Mouse (Mus musculus): ENCODE measurements around the gene Pofut1. TPM values are rescaled to one million over a fixed set of nuclear protein-coding genes. Genes with fewer than 3 reads are reported as not detected.

Pofut1 gene
- 6.2 and 6.4 TPM in 2 replicates for polyA plus RNA-seq (2014; fragmentation: Nextera tagmentation; extraction: Ambion mirVana)

- ATAC-seq (ENCODE audit: low read depth) = peak; percentile 97
Observed at GRCm38 (mm10) chr2:153241250-153242014, at the start of gene Pofut1, which contains the start of gene Plagl2. Pofut1 (plus strand) TSS chr2:153241533. Plagl2 (minus strand) TSS chr2:153241426.

DNA sequence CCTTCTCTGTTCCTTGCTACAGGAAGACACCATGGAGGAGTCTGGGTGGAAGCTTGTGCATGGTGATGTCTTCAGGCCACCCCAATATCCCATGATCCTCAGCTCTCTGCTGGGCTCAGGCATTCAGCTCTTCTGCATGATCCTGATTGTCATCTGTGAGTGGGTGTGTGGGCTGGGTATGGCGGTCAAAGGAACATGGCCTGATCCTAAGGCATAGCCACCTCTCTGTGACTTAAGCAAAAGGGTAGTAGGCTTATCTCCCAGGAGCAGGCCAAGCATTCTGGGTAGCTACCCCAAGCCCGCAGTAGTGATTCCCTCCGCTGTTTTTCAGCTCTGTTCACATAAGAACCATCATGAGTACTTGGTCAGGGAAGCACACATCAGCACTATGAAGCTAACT lies 47.1 kb upstream of the Pofut1 start:
- Histone ChIP-seq H3K4me2 (ENCODE audit: low read depth, low read length) (no peak overlapping the region), H3K27me3 (ENCODE audit: control insufficient read depth, insufficient read depth, low read length) (no peaks in the 10 kb centered on the region), H3K9me3 (ENCODE audit: control insufficient read depth, low read length) (no peaks in the 10 kb centered on the region), H3K4me3 (ENCODE audit: low read depth, low read length) (no peak overlapping the region), H3K9ac (replicated peaks; ENCODE audit: low read depth, low read length) (no peak overlapping the region), H3K27ac (ENCODE audit: low read depth, low read length) (no peak overlapping the region), H3K4me1 (ENCODE audit: control insufficient read depth, insufficient read depth, low read length) (no peaks in the 10 kb centered on the region), H3K36me3 (ENCODE audit: control insufficient read depth, insufficient read depth, low read length) (peaks cover 72% of the 10 kb centered on the region)
- 99% methylated on average over 3 of the region's 3 CpGs for WGBS
- no peak for ATAC-seq (ENCODE audit: low read depth)

More at GRCm38 (mm10) chr2:153241250-153242014, at the start of gene Pofut1, which contains the start of gene Plagl2:
- H3K4me2 ChIP-seq (ENCODE audit: low read depth, low read length) = peak within 1 kb of the TSS; percentile 85
- no peaks in the 10 kb centered on the region for H3K36me3 ChIP-seq (ENCODE audit: control insufficient read depth, insufficient read depth, low read length)
- H3K4me1 ChIP-seq (ENCODE audit: control insufficient read depth, insufficient read depth, low read length) = peaks cover 37% of the 10 kb centered on the region
- no peaks in the 10 kb centered on the region for H3K9me3 ChIP-seq (ENCODE audit: control insufficient read depth, low read length)
- WGBS = under 1% methylated on average over 24 of the region's 72 CpGs
- H3K9ac ChIP-seq (replicated peaks; ENCODE audit: low read depth, low read length) = peak within 1 kb of the TSS; percentile 99
- peak within 1 kb of the TSS; percentile 98 for H3K4me3 ChIP-seq (ENCODE audit: low read depth, low read length)
- H3K27ac ChIP-seq (ENCODE audit: low read depth, low read length) = peak within 1 kb of the TSS; percentile 88
- H3K27me3 ChIP-seq (ENCODE audit: control insufficient read depth, insufficient read depth, low read length) = no peaks in the 10 kb centered on the region

GRCm38 (mm10) chr2:153198485-153198884 lies 42.8 kb upstream of the Pofut1 start:
- no peaks in the 10 kb centered on the region for H3K9me3 ChIP-seq (ENCODE audit: control insufficient read depth, low read length)
- no peak overlapping the region for H3K27ac ChIP-seq (ENCODE audit: low read depth, low read length)
- no peaks in the 10 kb centered on the region for H3K27me3 ChIP-seq (ENCODE audit: control insufficient read depth, insufficient read depth, low read length)
- ATAC-seq (ENCODE audit: low read depth) = no peak
- H3K4me2 ChIP-seq (ENCODE audit: low read depth, low read length) = no peak overlapping the region
- H3K4me1 ChIP-seq (ENCODE audit: control insufficient read depth, insufficient read depth, low read length) = no peaks in the 10 kb centered on the region
- H3K4me3 ChIP-seq (ENCODE audit: low read depth, low read length) = no peak overlapping the region
- 80% methylated on average over 5 of the region's 5 CpGs for WGBS
- no peak overlapping the region for H3K9ac ChIP-seq (replicated peaks; ENCODE audit: low read depth, low read length)
- peaks cover 52% of the 10 kb centered on the region for H3K36me3 ChIP-seq (ENCODE audit: control insufficient read depth, insufficient read depth, low read length)

DNA sequence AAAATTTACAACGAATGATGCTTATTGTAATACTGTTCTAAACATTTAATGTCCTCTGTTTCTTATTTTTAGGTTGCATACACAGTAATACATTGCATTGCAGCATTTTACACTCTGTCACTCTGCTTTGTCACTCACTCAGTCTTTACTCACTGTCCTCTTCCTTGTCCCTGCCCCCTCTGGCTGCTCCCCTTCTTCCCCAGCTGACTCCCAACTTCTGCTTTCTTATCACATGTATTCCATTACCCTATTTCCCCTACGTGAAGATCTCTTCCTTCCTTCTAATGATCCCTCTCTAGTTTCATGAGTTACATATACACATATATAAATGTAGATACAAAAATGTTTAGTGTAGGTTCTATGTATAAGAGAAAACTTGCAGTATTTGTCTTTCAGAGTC lies 42.2 kb upstream of the Pofut1 start:
- no peak overlapping the region for H3K27ac ChIP-seq (ENCODE audit: low read depth, low read length)
- peaks cover 55% of the 10 kb centered on the region for H3K36me3 ChIP-seq (ENCODE audit: control insufficient read depth, insufficient read depth, low read length)
- no peak overlapping the region for H3K4me3 ChIP-seq (ENCODE audit: low read depth, low read length)
- 89% methylated on average over 2 of the region's 2 CpGs for WGBS
- no peak for ATAC-seq (ENCODE audit: low read depth)
- no peaks in the 10 kb centered on the region for H3K27me3 ChIP-seq (ENCODE audit: control insufficient read depth, insufficient read depth, low read length)
- no peak overlapping the region for H3K9ac ChIP-seq (replicated peaks; ENCODE audit: low read depth, low read length)
- H3K4me1 ChIP-seq (ENCODE audit: control insufficient read depth, insufficient read depth, low read length) = no peaks in the 10 kb centered on the region
- no peaks in the 10 kb centered on the region for H3K9me3 ChIP-seq (ENCODE audit: control insufficient read depth, low read length)
- no peak overlapping the region for H3K4me2 ChIP-seq (ENCODE audit: low read depth, low read length)

DNA sequence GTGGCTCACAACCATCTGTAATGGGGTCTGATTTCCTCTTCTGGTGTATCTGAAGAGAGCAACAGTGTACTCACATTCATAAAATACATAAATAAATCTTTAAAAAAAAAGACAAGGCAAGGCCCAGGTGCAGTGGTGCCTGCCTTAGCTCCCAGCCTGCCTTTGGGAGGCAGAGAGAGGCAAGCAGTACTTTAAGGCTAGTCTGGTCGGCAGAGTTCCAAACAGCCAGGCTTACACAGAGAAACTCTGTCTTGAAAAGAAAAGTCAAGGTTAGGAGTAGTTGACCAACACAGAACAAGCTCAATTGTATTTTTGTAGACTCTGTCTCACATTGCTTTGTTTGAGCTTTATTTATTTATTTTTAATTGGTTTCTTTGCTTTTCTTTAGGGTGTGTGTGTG lies 38.6 kb upstream of the Pofut1 start:
- 54% methylated on average over 1 of the region's 1 CpGs for WGBS
- Histone ChIP-seq H3K36me3 (ENCODE audit: control insufficient read depth, insufficient read depth, low read length) (peaks cover 54% of the 10 kb centered on the region), H3K27ac (ENCODE audit: low read depth, low read length) (no peak overlapping the region), H3K9ac (replicated peaks; ENCODE audit: low read depth, low read length) (no peak overlapping the region), H3K4me2 (ENCODE audit: low read depth, low read length) (no peak overlapping the region), H3K9me3 (ENCODE audit: control insufficient read depth, low read length) (no peaks in the 10 kb centered on the region), H3K27me3 (ENCODE audit: control insufficient read depth, insufficient read depth, low read length) (no peaks in the 10 kb centered on the region), H3K4me1 (ENCODE audit: control insufficient read depth, insufficient read depth, low read length) (no peaks in the 10 kb centered on the region), H3K4me3 (ENCODE audit: low read depth, low read length) (no peak overlapping the region)
- no peak for ATAC-seq (ENCODE audit: low read depth)

- 97% methylated on average over 2 of the region's 2 CpGs for WGBS
- H3K4me1 ChIP-seq (ENCODE audit: control insufficient read depth, insufficient read depth, low read length) = no peaks in the 10 kb centered on the region
- no peaks in the 10 kb centered on the region for H3K27me3 ChIP-seq (ENCODE audit: control insufficient read depth, insufficient read depth, low read length)
- peaks cover 50% of the 10 kb centered on the region for H3K36me3 ChIP-seq (ENCODE audit: control insufficient read depth, insufficient read depth, low read length)
- no peaks in the 10 kb centered on the region for H3K9me3 ChIP-seq (ENCODE audit: control insufficient read depth, low read length)
- no peak for ATAC-seq (ENCODE audit: low read depth)
- H3K27ac ChIP-seq (ENCODE audit: low read depth, low read length) = no peak overlapping the region
- no peak overlapping the region for H3K4me2 ChIP-seq (ENCODE audit: low read depth, low read length)
- no peak overlapping the region for H3K9ac ChIP-seq (replicated peaks; ENCODE audit: low read depth, low read length)
- H3K4me3 ChIP-seq (ENCODE audit: low read depth, low read length) = no peak overlapping the region
Observed at GRCm38 (mm10) chr2:153208149-153208548, 33.2 kb upstream of the Pofut1 start.

DNA sequence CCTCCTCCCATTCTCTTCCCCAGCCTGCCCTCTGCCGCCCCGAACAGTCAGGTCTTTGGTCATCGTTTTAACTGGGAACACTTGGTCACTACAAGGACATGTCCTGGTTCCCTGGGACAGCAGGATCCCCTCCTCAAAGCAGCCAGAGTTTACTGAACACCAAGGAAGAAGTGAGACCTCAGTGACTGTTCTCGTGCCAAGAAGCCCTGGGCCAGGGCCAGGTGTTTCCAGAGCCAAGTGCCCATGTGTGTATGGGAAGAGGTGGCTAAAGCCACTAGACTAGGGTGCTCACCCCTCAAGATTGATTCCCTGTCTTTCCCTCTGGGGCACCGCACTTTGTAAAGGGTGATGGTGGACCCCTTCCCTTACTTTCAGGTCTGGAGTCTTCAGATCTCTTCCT lies 32.0 kb upstream of the Pofut1 start:
- no peaks in the 10 kb centered on the region for H3K4me1 ChIP-seq (ENCODE audit: control insufficient read depth, insufficient read depth, low read length)
- no peaks in the 10 kb centered on the region for H3K27me3 ChIP-seq (ENCODE audit: control insufficient read depth, insufficient read depth, low read length)
- H3K27ac ChIP-seq (ENCODE audit: low read depth, low read length) = no peak overlapping the region
- H3K9ac ChIP-seq (replicated peaks; ENCODE audit: low read depth, low read length) = no peak overlapping the region
- no peaks in the 10 kb centered on the region for H3K9me3 ChIP-seq (ENCODE audit: control insufficient read depth, low read length)
- no peak overlapping the region for H3K4me3 ChIP-seq (ENCODE audit: low read depth, low read length)
- WGBS = 93% methylated on average over 5 of the region's 5 CpGs
- no peak overlapping the region for H3K4me2 ChIP-seq (ENCODE audit: low read depth, low read length)
- no peak for ATAC-seq (ENCODE audit: low read depth)
- H3K36me3 ChIP-seq (ENCODE audit: control insufficient read depth, insufficient read depth, low read length) = peaks cover 45% of the 10 kb centered on the region

DNA sequence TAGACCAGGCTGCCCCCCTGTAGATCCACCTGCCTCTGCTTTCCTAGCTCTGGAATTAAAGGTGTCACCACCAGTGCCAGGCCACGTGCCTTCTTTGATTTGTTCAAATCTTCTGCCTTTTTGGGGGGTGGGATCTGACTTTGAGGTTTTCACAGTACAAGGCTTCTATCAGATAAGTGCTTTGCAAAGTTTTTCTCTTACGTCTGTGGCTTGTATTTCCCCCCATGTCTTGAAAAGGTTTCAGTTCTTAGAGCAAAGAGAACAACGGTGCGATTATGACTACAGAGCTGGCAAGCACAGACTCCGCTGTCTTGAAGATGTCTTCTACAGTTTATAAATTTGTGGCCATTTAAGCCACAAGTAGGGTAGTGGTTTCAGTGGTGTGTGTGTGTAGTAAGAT lies 29.9 kb upstream of the Pofut1 start:
- H3K27me3 ChIP-seq (ENCODE audit: control insufficient read depth, insufficient read depth, low read length) = no peaks in the 10 kb centered on the region
- H3K36me3 ChIP-seq (ENCODE audit: control insufficient read depth, insufficient read depth, low read length) = peaks cover 33% of the 10 kb centered on the region; the same call in 1 of the 2 replicates
- 93% methylated on average over 5 of the region's 5 CpGs for WGBS
- H3K4me1 ChIP-seq (ENCODE audit: control insufficient read depth, insufficient read depth, low read length) = no peaks in the 10 kb centered on the region
- H3K4me3 ChIP-seq (ENCODE audit: low read depth, low read length) = no peak overlapping the region
- no peak overlapping the region for H3K27ac ChIP-seq (ENCODE audit: low read depth, low read length)
- H3K4me2 ChIP-seq (ENCODE audit: low read depth, low read length) = no peak overlapping the region
- H3K9me3 ChIP-seq (ENCODE audit: control insufficient read depth, low read length) = no peaks in the 10 kb centered on the region
- no peak for ATAC-seq (ENCODE audit: low read depth)
- H3K9ac ChIP-seq (replicated peaks; ENCODE audit: low read depth, low read length) = no peak overlapping the region

DNA sequence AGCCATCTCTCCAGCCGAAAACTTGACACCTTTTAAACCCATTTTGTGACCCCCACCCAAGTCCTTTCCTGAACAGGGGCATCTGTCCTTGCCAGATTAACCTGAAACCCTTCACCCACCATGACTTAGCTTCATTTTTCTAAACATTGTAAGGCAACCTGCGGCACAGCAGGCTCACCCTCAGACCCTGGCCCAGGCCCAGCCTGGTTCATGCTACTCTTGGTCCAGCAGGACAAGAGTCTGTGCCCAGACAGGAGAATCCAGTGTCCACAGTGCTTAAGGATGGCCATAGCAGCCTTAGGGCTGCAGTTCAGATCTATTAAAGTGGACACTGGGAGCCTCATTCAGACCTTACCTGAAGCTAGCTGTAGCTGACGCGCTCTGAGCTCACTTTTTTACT lies 28.0 kb upstream of the Pofut1 start:
- Histone ChIP-seq H3K9me3 (ENCODE audit: control insufficient read depth, low read length) (no peaks in the 10 kb centered on the region), H3K27ac (ENCODE audit: low read depth, low read length) (no peak overlapping the region), H3K4me3 (ENCODE audit: low read depth, low read length) (no peak overlapping the region), H3K36me3 (ENCODE audit: control insufficient read depth, insufficient read depth, low read length) (peaks cover 19% of the 10 kb centered on the region; the same call in 1 of the 2 replicates), H3K4me2 (ENCODE audit: low read depth, low read length) (no peak overlapping the region), H3K27me3 (ENCODE audit: control insufficient read depth, insufficient read depth, low read length) (no peaks in the 10 kb centered on the region), H3K9ac (replicated peaks; ENCODE audit: low read depth, low read length) (no peak overlapping the region), H3K4me1 (ENCODE audit: control insufficient read depth, insufficient read depth, low read length) (no peaks in the 10 kb centered on the region)
- WGBS = 94% methylated on average over 4 of the region's 4 CpGs
- ATAC-seq (ENCODE audit: low read depth) = no peak

Measured in neural tube, embryonic 14.5 days (tissue).